Mouse (Mus musculus) c-Kit-positive CD71-positive TER-119-positive erythroid progenitor cells, embryonic 14.5 days (primary cell): Measurements from ENCODE around the gene Gata3.

Experiments
- DNase-seq: peaks from one replicate; pipeline ENCODE4 v3.0.0-alpha.2; 2013; ENCODE audit warnings: low spot score

Gene Gata3

GRCm38 (mm10) chr2:9889651-9890183 is at the start of gene Gata3:
Gene Gata3 (minus strand): TSS chr2:9890034.
- no peak for DNase-seq

- no peak for DNase-seq
These were observed 49.4 kb upstream of the Gata3 start for GRCm38 (mm10) chr2:9939250-9939649.

GRCm38 (mm10) chr2:9935965-9936364 is 46.1 kb upstream of the Gata3 start:
- no peak for DNase-seq

- DNase-seq: no peak
These were observed 37.1 kb upstream of the Gata3 start for GRCm38 (mm10) chr2:9926905-9927283.

- no peak for DNase-seq
These were observed 36.5 kb upstream of the Gata3 start for GRCm38 (mm10) chr2:9926194-9926904.

GRCm38 (mm10) chr2:9918691-9919471 is 29.0 kb upstream of the Gata3 start:
- DNase-seq: no peak

- DNase-seq: no peak
These were observed 27.8 kb upstream of the Gata3 start for GRCm38 (mm10) chr2:9917602-9918001.

- DNase-seq: peak; percentile 10
These were observed 16.2 kb upstream of the Gata3 start for GRCm38 (mm10) chr2:9905995-9906394.

- no peak for DNase-seq
These were observed 14.2 kb upstream of the Gata3 start for GRCm38 (mm10) chr2:9903854-9904560.

- DNase-seq: no peak
These were observed 8.0 kb upstream of the Gata3 start for GRCm38 (mm10) chr2:9897846-9898245.

GRCm38 (mm10) chr2:9896097-9896770 is 6.4 kb upstream of the Gata3 start:
- DNase-seq: no peak

- DNase-seq: no peak
These were observed 5.2 kb upstream of the Gata3 start for GRCm38 (mm10) chr2:9894836-9895593.

- DNase-seq: no peak
These were observed 3.6 kb upstream of the Gata3 start for GRCm38 (mm10) chr2:9893272-9893953.

GRCm38 (mm10) chr2:9892541-9892940 is 2.7 kb upstream of the Gata3 start:
- DNase-seq: no peak

- no peak for DNase-seq
These were observed 1.1 kb upstream of the Gata3 start for GRCm38 (mm10) chr2:9890906-9891305.

GRCm38 (mm10) chr2:9890251-9890650 is 417 bp upstream of the Gata3 start:
- no peak for DNase-seq

- DNase-seq: no peak
These were observed 752 bp downstream of the Gata3 start, which contains the start of gene 9230102O04Rik for GRCm38 (mm10) chr2:9888913-9889650. Gene 9230102O04Rik (minus strand): TSS chr2:9889540.

- DNase-seq: no peak
These were observed 2.2 kb downstream of the Gata3 start for GRCm38 (mm10) chr2:9887636-9888035.

- DNase-seq: no peak
These were observed 2.8 kb downstream of the Gata3 start for GRCm38 (mm10) chr2:9886921-9887610.
